Mouse (Mus musculus) thymus, adult 2 months (tissue): ENCODE measurements at regions not wholly inside any gene's neighbourhood (a gene's known extent, or its start where the extent isn't known, plus 50 kb on each side); places are given as distances from the start of the nearest gene placed in this dataset.
"Not testable (repeated sequence)": the region's sequence is repeated elsewhere in the genome, so short reads cannot be mapped to it uniquely, and the experiment has no call there.

Source experiments
- DNase-seq: peaks from one replicate; pipeline ENCODE4 v3.0.0; 2021
- H3K27ac ChIP-seq: fragments of 200-500 bp; 2 replicates; pipeline ENCODE4 v1.5.1; 2012; ENCODE audit warnings: low read length, control low read depth; ENCODE audit not compliant: control insufficient read depth, insufficient read depth
- H3K27me3 ChIP-seq: fragments of 200-500 bp; 2 replicates; pipeline ENCODE4 v1.6.1; 2012; ENCODE audit warnings: mild to moderate bottlenecking, low read length, moderate library complexity, mixed read lengths; ENCODE audit not compliant: control insufficient read depth, insufficient read depth
- H3K36me3 ChIP-seq: fragments of 200-500 bp; 2 replicates; pipeline ENCODE4 v1.6.1; 2012; ENCODE audit warnings: mild to moderate bottlenecking, low read length, moderate library complexity; ENCODE audit not compliant: control insufficient read depth, insufficient read depth
- H3K4me1 ChIP-seq: fragments of 200-500 bp; replicated peaks from 2 replicates; pipeline ENCODE4 v1.6.1; 2012; ENCODE audit warnings: low read length; ENCODE audit not compliant: control insufficient read depth, insufficient read depth
- H3K4me3 ChIP-seq: fragments of 200-500 bp; 2 replicates; pipeline ENCODE4 v1.5.1; 2012; ENCODE audit warnings: mild to moderate bottlenecking, low read length, control low read depth, moderate library complexity; ENCODE audit not compliant: control insufficient read depth, insufficient read depth
- CTCF ChIP-seq: fragments of 200-500 bp; IDR thresholded peaks from 2 replicates; pipeline ENCODE4 v1.5.1; 2012; ENCODE audit warnings: mild to moderate bottlenecking, control low read depth, low read length, moderate library complexity, borderline replicate concordance; ENCODE audit not compliant: control insufficient read depth, poor library complexity, insufficient read depth; ENCODE audit errors: extremely low read depth
- POLR2A ChIP-seq: fragments of 200-500 bp; IDR thresholded peaks from 2 replicates; pipeline ENCODE4 v1.6.1; 2012; ENCODE audit warnings: mild to moderate bottlenecking, low read length, control low read depth, moderate library complexity; ENCODE audit not compliant: control insufficient read depth, poor library complexity, insufficient read depth; ENCODE audit errors: extremely low read depth
- whole genome bisulfite sequencing: fragments of 180-500 bp; shearing (Covaris S2); methylation state at CpG from one replicate; pipeline ENCODE4 v1.1.7; 2018; 5-methylcytosine and 5-hydroxymethylcytosine counted together

- TF ChIP-seq CTCF (no peak), POLR2A (no peak)
- Histone ChIP-seq H3K27ac (no peak overlapping the region), H3K4me1 (peaks cover 11% of the 10 kb centered on the region), H3K4me3 (no peak overlapping the region), H3K27me3 (no peaks in the 10 kb centered on the region), H3K36me3 (no peaks in the 10 kb centered on the region)
- WGBS: 46% methylated on average over 3 of the region's 3 CpGs
- DNase-seq: no peak
These were observed 130.7 kb upstream of the Max start for GRCm38 (mm10) chr12:77092741-77093140.

GRCm38 (mm10) chr12:77092143-77092542 lies 130.1 kb upstream of the Max start:
- DNase-seq: no peak
- Histone ChIP-seq H3K27me3 (no peaks in the 10 kb centered on the region), H3K36me3 (no peaks in the 10 kb centered on the region), H3K4me1 (peaks cover 11% of the 10 kb centered on the region), H3K27ac (no peak overlapping the region), H3K4me3 (no peak overlapping the region)
- TF ChIP-seq POLR2A (no peak), CTCF (no peak)
- WGBS: 29% methylated on average over 2 of the region's 2 CpGs

DNA sequence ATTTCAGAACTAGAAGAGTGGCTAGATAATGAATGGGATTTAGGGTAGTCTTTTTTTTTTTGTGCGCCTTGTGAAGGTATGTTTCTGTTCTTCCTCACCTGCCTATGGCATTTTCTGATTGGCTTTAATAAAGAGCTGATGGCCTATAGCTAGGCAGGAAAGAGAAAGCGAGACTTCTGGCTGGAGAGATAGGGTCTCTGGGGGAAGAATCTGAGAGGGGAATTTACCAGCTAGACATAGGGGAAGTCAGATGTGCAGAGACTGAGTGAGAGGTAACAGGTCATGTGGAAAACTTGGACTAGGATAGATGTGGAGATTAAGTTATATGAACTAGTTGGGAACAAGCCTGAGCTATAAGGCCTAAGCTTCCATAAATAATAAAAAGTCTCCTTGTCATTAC lies 129.7 kb upstream of the Max start:
- Histone ChIP-seq H3K27me3 (no peaks in the 10 kb centered on the region), H3K36me3 (no peaks in the 10 kb centered on the region), H3K27ac (no peak overlapping the region), H3K4me1 (peaks cover 11% of the 10 kb centered on the region), H3K4me3 (no peak overlapping the region)
- 84% methylated on average over 2 of the region's 2 CpGs for WGBS
- no peak for DNase-seq
- TF ChIP-seq POLR2A (no peak), CTCF (no peak)

DNA sequence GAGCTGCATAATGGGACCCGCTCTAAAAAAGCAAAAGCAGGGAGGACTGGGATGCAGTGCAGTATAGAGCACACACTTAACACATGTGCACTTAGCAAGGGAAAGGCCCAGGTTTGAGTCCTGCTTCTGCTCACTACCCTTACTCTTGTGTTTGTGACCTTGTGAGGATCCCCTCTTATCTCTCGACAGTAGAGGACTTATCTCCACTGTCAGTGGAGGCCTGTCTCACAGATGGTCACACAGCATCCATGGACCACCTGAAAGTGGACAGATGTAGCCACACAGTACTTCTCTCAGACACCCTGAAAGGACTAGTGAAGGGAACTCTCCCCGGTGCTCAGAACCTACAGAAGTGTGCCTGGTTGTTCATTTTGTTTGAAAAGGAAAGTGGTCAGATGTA lies 128.5 kb upstream of the Max start:
- Histone ChIP-seq H3K4me3 (no peak overlapping the region), H3K4me1 (peaks cover 11% of the 10 kb centered on the region), H3K36me3 (no peaks in the 10 kb centered on the region), H3K27me3 (no peaks in the 10 kb centered on the region), H3K27ac (no peak overlapping the region)
- TF ChIP-seq CTCF: no peak
- no peak for TF ChIP-seq POLR2A
- WGBS: 97% methylated on average over 3 of the region's 3 CpGs
- no peak for DNase-seq

DNA sequence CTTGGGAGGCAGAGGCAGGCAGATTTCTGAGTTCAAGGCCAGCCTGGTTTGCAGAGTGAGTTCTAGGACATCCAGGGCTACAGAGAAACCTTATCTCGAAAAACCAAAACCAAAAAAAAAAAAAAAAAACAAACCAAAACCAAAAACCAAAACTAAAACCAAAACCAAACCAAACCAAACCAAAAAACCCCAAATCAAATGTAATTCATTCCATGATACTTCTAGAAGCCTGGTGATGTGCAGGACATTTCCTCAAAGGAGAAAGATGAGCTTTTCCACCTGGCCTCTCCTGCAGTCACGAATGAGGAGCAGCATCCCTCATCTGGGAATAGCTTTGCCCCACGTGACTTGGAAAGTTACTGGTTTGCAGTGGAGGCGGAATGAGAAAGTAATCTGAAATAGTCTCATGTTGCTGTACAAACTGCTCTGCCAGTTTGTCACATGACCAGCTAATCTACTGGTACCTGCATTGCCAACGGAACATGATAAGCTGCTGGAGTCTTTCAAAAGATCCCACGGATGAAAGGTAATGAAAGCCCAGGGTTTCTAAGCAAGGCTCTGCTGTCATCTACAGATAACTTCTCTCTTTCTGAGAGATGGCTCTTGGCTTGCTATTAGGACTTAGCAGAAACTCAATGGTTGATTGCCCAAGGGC lies 127.8 kb upstream of the Max start:
- 78% methylated on average over 6 of the region's 6 CpGs for WGBS
- H3K4me3 ChIP-seq: no peak overlapping the region
- DNase-seq: no peak
- no peak overlapping the region for H3K27ac ChIP-seq
- H3K27me3 ChIP-seq: no peaks in the 10 kb centered on the region
- TF ChIP-seq POLR2A (no peak), CTCF (no peak)
- no peaks in the 10 kb centered on the region for H3K36me3 ChIP-seq
- peaks cover 6% of the 10 kb centered on the region for H3K4me1 ChIP-seq

GRCm38 (mm10) chr12:77088452-77088851 lies 126.5 kb upstream of the Max start:
- 85% methylated on average over 2 of the region's 2 CpGs for WGBS
- H3K27ac ChIP-seq: no peak overlapping the region
- H3K4me1 ChIP-seq: peaks cover 6% of the 10 kb centered on the region

DNA sequence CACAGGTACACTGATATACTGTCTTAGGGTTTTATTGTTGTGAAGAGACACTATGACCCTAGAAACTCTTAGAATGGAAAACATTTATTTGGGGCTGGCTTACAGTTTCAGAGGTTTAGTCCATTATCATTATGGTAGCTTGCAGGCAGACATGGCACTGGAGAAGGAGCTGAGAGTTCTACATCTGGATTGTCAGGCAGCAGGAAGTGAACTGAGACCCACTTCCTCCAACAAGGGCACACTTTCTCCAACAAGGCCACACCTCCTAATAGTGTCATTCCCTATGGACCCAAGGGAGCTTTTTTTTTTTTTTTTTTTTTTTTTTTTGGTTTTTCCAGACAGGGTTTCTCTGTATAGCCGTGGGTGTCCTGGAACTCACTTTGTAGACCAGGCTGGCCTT lies 124.9 kb upstream of the Max start:
- not testable (repeated sequence) for H3K27ac ChIP-seq, H3K4me3 ChIP-seq, H3K4me1 ChIP-seq, H3K27me3 ChIP-seq, H3K36me3 ChIP-seq, DNase-seq
- WGBS: 100% methylated on average over 1 of the region's 1 CpGs

More at GRCm38 (mm10) chr12:77088452-77088851, 126.5 kb upstream of the Max start:
- Histone ChIP-seq H3K4me3 (no peak overlapping the region), H3K36me3 (no peaks in the 10 kb centered on the region), H3K27me3 (no peaks in the 10 kb centered on the region)
- TF ChIP-seq CTCF (no peak), POLR2A (no peak)
- DNase-seq: no peak
